Mouse (Mus musculus) cortical plate, adult 2 months (tissue): Measurements from ENCODE around the gene Trip12. TPM values are rescaled to one million over a fixed set of nuclear protein-coding genes. Genes with fewer than 3 reads are reported as not detected.

Experiments used
- H3K27ac ChIP-seq: fragments of 200-500 bp; 2 replicates; pipeline ENCODE4 v1.5.1; 2012; ENCODE audit warnings: low read length, control low read depth, inconsistent platforms; ENCODE audit not compliant: insufficient read depth
- H3K4me1 ChIP-seq: fragments of 200-500 bp; 2 replicates; pipeline ENCODE4 v1.6.1; 2011; ENCODE audit warnings: low read length; ENCODE audit not compliant: control insufficient read depth, insufficient read depth
- H3K4me3 ChIP-seq: fragments of 200-500 bp; 2 replicates; pipeline ENCODE4 v1.5.1; 2011; ENCODE audit warnings: mild to moderate bottlenecking, low read length, control low read depth; ENCODE audit not compliant: insufficient read depth
- CTCF ChIP-seq: fragments of 200-500 bp; IDR thresholded peaks from 2 replicates; pipeline ENCODE4 v1.5.1; 2011; ENCODE audit warnings: mild to moderate bottlenecking, control low read depth, low read length; ENCODE audit not compliant: insufficient read depth; ENCODE audit errors: extremely low read depth
- POLR2A ChIP-seq: fragments of 200-500 bp; IDR thresholded peaks from 2 replicates; pipeline ENCODE4 v1.6.1; 2011; ENCODE audit warnings: mild to moderate bottlenecking, low read length, control low read depth; ENCODE audit not compliant: insufficient read depth; ENCODE audit errors: extremely low read depth
- polyA plus RNA-seq: library from polyadenylated mRNA; depleted of rRNA; stranded (reverse); fragments of >200 nt; gene quantifications from 2 replicates; pipeline ENCODE4 v1.2.3, GENCODE M21; 2012

Trip12 gene
- polyA plus RNA-seq, 1 experiment = 78.2 TPM

DNA sequence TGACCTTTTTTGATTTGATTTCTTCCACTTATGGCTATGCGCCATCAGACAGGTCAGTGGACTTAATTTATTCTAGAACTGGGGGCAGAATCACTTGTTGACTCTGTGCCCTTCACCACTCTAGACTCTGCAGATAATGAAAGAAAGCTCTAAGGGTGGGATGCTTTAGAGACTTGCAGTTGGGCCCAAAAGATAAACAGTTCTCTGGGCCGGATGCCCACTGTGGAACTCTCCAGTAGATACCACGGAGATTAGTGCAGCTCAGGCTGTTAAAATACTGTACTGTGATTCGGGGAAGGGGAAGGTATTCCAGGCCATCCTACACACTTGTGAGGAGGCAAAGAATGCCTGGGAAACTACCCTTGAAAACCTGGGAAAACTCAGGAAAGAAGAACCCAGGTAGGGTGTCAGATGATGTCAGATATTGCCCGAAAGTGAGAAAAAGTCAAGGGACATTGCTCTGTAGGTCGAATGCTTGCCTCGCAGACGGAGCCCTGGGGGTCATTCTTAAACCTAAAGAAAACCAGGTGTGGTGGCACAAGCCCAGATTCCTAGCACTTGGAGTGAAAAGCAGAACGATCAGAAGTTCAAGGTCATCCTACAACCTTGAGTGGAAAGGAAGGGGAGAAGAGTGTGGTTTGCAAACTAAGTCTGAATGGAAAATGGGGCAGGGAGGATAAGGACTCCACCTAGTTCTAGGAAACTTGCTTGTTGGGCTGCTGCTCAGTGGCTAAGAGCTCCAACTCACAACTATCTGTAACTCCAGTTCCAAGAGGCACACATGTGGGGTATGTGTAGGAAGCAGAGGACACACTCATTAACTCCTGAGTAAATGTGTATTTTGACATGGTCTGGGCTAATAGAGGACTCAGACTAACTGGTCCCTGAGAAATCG lies 20.3 kb upstream of the Trip12 start:
- Histone ChIP-seq H3K27ac (no peak overlapping the region), H3K4me1 (no peaks in the 10 kb centered on the region)
- TF ChIP-seq CTCF = no peak
- TF ChIP-seq POLR2A = no peak

DNA sequence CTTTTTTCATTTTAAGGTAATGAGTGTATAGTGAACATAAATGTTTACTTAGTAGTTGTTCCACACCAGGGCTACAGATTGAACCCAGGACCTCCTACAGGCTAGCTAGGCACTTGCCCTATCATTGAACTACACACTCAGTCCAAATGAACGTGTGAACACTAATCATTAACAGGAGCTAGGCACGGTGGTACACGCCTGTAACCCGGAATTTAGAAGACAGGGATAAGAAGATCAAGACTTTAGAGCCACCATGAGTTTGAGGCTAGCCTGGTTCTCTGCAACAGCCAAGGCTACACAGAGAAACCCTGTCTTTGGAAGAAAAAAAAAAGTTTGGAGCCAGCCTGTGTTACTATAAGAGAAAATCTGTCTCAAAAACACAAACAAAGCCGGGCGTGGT lies 19.3 kb upstream of the Trip12 start:
- H3K4me3 ChIP-seq = no peak overlapping the region
- H3K27ac ChIP-seq = no peak overlapping the region
- H3K4me1 ChIP-seq = no peaks in the 10 kb centered on the region
- TF ChIP-seq CTCF (no peak), POLR2A (no peak)

More for the DNA sequence above, 20.3 kb upstream of the Trip12 start:
- H3K4me3 ChIP-seq = no peak overlapping the region

DNA sequence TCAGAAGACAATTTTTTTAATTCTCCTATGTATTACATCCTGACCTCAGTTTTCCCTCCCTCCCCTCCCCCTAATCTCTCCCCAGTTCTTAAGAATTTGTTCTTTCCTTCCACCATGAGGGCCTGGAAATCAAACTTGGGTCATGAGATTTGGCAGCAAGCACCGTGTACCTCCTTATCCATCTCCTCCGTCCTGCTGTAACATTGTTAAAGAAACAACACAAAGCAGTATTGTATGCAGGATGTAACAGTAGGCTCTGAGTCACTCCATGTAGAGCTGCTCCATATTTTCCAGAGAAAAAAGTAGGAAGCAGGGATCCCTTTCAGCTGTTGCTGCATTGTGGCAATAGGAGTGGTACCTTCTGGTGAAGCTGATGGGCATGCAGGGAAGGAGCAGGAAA lies 15.4 kb upstream of the Trip12 start:
- no peak overlapping the region for H3K27ac ChIP-seq
- no peaks in the 10 kb centered on the region for H3K4me1 ChIP-seq
- no peak for TF ChIP-seq POLR2A
- no peak for TF ChIP-seq CTCF
- H3K4me3 ChIP-seq = no peak overlapping the region

DNA sequence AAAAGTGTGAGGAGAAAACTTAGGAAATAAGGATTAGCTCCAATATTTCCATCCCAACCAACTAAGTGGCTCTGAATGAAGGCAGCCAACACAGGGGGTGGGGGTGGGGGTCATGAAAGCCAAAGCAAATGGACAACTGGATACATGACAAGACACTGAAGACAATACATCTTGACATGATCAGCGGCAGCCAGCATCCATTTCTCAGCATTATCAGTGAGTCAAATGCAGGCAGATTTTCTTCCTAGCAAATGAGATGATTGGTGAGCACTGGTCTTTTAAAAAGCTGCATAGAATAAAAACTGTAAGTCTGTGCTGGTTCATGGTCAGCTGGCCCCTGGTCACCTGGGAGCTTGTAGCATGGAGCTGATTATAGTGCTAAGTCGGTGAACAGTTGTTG lies 14.7 kb upstream of the Trip12 start:
- Histone ChIP-seq H3K4me1 (no peaks in the 10 kb centered on the region), H3K27ac (no peak overlapping the region), H3K4me3 (no peak overlapping the region)
- TF ChIP-seq POLR2A (no peak), CTCF (no peak)

DNA sequence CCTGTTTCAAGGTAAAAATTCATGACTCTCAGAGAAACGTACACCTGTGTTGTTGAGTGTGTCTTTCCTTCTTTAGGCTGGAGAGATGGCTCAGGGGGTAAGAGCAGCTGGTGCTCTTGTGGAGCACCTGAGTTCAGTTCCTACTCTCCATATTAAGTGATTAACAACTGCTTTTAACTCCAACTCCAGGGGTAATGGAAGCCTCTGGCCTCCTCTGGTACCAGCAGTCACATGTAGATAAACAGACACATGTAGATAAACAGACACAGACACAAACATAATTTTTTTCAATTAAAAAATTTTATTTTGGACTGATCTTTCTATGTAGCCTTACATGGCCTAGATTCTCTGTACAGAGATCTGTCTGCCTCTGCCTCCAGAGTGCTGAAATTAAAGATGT lies 13.4 kb upstream of the Trip12 start:
- no peak overlapping the region for H3K4me3 ChIP-seq
- TF ChIP-seq CTCF = no peak
- no peak for TF ChIP-seq POLR2A

DNA sequence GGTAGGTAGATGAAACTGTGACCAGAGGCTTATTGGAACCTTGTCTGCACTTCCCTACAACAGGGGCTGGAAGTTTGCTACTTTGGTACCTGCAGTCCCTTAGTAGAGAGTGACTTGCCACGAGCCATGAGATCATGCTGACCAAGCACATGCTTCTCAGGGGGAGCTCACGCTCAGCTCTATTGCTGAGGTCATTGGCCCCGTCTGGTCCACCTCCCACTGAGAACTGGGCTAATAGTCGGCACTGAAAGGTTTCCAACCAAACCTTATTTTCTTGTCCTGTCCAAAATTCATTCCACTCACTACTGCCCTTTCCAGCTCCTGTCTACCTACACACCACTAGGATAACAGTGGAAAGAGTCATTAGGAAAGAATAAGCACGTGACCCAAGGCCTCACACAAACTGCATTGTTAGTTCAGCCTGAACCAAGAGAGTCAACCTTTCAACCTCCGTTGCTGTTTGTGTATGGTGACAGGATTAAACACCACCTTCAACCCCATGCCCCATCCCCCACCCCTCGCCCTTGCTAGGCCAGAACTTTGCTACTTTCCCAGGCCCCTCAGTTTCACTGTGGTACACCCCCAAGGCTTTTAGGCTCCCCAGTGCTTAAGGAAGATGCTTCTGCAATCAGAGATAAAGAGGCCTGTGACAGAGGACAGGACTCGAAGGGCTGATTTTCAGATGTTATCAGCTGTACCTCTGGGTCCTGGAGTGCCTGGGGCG lies 11.4 kb upstream of the Trip12 start:
- Histone ChIP-seq H3K4me3 (no peak overlapping the region), H3K27ac (no peak overlapping the region), H3K4me1 (no peaks in the 10 kb centered on the region)
- TF ChIP-seq POLR2A (no peak), CTCF (no peak)

More for the DNA sequence above, 13.4 kb upstream of the Trip12 start:
- H3K27ac ChIP-seq = no peak overlapping the region
- H3K4me1 ChIP-seq = no peaks in the 10 kb centered on the region

DNA sequence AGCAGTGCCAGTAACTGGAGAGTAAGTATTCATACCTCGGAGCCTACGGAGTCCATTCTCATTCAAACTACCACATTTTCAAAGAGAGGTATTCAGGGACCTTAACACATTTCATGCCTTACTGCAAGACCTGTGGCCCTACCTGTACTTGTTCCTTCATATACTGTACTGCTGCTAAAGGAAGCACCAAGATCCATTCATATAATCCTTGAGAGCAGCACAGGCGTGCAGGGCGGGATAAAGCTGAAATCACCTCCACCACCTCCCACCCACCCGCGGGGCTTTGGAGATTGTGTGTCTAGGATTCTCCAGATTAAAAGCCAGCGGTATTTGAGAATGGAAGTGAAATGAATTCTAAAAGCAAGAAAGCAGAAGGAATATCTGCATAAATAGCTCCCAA lies 10.2 kb upstream of the Trip12 start:
- no peak overlapping the region for H3K27ac ChIP-seq

DNA sequence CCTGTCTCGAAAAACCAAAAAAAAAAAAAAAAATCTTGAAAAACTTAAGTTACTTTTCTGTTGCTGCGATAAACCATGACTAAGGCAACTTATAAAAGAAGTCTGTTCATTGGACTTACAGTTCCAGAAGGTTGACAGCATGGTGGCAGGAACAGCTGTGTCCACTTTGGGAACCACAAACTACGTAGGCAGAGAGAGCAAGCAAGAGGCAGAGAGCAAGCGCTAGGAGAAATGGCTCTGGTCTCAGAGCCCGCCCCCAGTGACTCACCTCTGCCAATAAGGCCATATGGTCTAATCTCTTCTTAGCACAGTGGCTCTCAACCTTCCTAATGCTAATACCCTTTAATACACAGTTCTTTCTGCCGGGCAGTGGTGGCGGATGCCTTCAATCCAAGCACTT lies 9.5 kb upstream of the Trip12 start:
- TF ChIP-seq CTCF (no peak), POLR2A (no peak)
- Histone ChIP-seq H3K27ac (no peak overlapping the region), H3K4me1 (no peaks in the 10 kb centered on the region), H3K4me3 (no peak overlapping the region)

More for the DNA sequence above, 10.2 kb upstream of the Trip12 start:
- TF ChIP-seq POLR2A = no peak
- TF ChIP-seq CTCF = no peak
- H3K4me3 ChIP-seq = no peak overlapping the region
- H3K4me1 ChIP-seq = no peaks in the 10 kb centered on the region

DNA sequence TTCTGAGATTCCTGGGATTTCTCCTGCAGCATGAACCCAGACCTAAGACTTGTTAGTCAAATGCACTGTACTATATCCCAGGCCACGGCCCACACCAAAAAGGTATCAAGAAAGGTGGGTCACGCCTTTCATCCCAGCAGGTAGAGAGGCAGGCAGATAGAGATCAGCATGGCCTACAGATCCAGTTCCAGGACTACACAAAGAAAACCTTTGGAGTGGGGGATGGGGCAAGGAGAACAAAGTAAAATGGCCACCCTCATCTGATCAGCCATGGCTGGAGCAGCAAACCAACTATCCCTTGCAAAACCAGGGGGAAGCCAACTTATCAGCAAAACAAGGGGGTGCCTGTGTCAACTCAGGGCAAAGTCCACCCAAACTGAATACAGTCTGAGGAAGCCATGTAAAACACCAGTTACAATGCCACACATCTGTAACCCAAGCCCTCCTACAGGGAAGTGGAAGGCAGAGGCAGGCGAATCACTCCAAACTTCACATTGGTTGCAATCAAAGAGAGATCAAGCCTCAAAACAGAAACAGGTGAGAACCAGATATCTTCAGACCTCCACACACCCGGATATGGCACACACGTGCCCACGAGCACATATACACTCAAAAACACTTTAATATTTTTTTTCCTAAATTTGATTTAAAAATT lies 8.6 kb upstream of the Trip12 start:
- H3K4me3 ChIP-seq = no peak overlapping the region
- TF ChIP-seq CTCF (no peak), POLR2A (no peak)
- H3K27ac ChIP-seq = no peak overlapping the region
- H3K4me1 ChIP-seq = no peaks in the 10 kb centered on the region

DNA sequence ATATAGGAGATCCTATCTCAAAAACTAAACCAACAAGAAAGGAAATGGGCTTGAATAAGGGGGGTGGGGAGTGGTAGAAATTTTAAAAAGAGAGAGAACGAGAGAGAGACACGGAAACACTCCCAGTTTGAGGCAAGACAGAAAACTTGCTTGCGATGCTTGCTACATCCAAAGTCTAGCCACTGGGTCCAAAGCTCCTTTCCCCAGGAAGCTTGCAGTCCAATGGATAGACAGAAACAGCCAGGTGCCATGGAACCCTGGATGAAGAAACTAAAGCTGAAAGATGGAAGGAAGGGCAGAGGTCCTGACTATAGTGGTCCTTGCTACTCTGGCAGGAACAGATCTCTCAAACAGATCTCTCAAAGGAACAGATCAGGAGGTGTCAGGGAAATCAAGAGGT lies 8.0 kb upstream of the Trip12 start:
- Histone ChIP-seq H3K4me1 (no peaks in the 10 kb centered on the region), H3K27ac (no peak overlapping the region), H3K4me3 (no peak overlapping the region)
- TF ChIP-seq POLR2A (no peak), CTCF (no peak)
